8 mouse cellular contexts compared by ENCODE assay signal in genomic region chr7:112427357-112428157, GRCm38 (mm10). TPM values are rescaled to one million over a fixed set of nuclear protein-coding genes. Genes with fewer than 3 reads are reported as not detected.
DNase-seq lines count a peak whose midpoint lies in the region; ATAC-seq and TF ChIP-seq lines count a peak whose summit lies in the region.

Gene Parva, plus strand, starts transcription at chr7:112427505.

- H3K4me2 ChIP-seq in forebrain, embryonic 14.5 days (ENCODE audit: low read length), result peak within 1 kb of the TSS; percentile 87
- peak within 1 kb of the TSS; percentile 91 for H3K4me2 ChIP-seq in heart, embryonic 15.5 days
- H3K4me2 ChIP-seq in liver, embryonic 15.5 days, result peak within 1 kb of the TSS; percentile 58

- peak; percentile 85 for ATAC-seq in forebrain, embryonic 14.5 days
- peak; percentile 91 for ATAC-seq in heart, embryonic 15.5 days (replicated peaks; ENCODE audit: insufficient number of reproducible peaks, insufficient read depth, low FRiP score, low read depth)
- peak; percentile 56; the same call in 1 of the 2 replicates for ATAC-seq in liver, embryonic 15.5 days (ENCODE audit: insufficient read depth)

- H3K9me3 ChIP-seq in E14TG2a.4 (ENCODE audit: low read length), result no peaks in the 10 kb centered on the region
- no peaks in the 10 kb centered on the region for H3K9me3 ChIP-seq in forebrain, embryonic 14.5 days (replicated peaks; ENCODE audit: control insufficient read depth, low read length)
- H3K9me3 ChIP-seq in heart, embryonic 15.5 days (replicated peaks), result no peaks in the 10 kb centered on the region
- H3K9me3 ChIP-seq in liver, embryonic 15.5 days (replicated peaks), result no peaks in the 10 kb centered on the region

- H3K4me3 ChIP-seq in E14TG2a.4 (replicated peaks; ENCODE audit: low read length), result peak within 1 kb of the TSS; percentile 80
- peak within 1 kb of the TSS; percentile 90 for H3K4me3 ChIP-seq in brown adipose tissue, adult 24 weeks (ENCODE audit: insufficient read depth, low read depth, low read length)
- H3K4me3 ChIP-seq in forebrain, embryonic 14.5 days (ENCODE audit: low read depth, low read length), result peak within 1 kb of the TSS; percentile 63
- H3K4me3 ChIP-seq in heart, embryonic 15.5 days, result peak within 1 kb of the TSS; percentile 77
- H3K4me3 ChIP-seq in liver, embryonic 15.5 days (replicated peaks), result peak within 1 kb of the TSS; percentile 57

- H3K27ac ChIP-seq in brown adipose tissue, adult 24 weeks (replicated peaks; ENCODE audit: low read depth, low read length), result peak within 1 kb of the TSS; percentile 92
- H3K27ac ChIP-seq in forebrain, embryonic 14.5 days (ENCODE audit: low read depth, low read length), result peak within 1 kb of the TSS; percentile 88
- peak within 1 kb of the TSS; percentile 99 for H3K27ac ChIP-seq in heart, embryonic 15.5 days
- peak within 1 kb of the TSS; percentile 61; the same call in 1 of the 2 replicates for H3K27ac ChIP-seq in liver, embryonic 15.5 days (replicated peaks)

- peaks cover 9% of the 10 kb centered on the region for H3K4me1 ChIP-seq in E14TG2a.4 (replicated peaks; ENCODE audit: low read depth, low read length)
- H3K4me1 ChIP-seq in brown adipose tissue, adult 24 weeks (ENCODE audit: control insufficient read depth, insufficient read depth, insufficient read length, low read length), result no peaks in the 10 kb centered on the region; the same call in none of the 2 replicates
- peaks cover 2% of the 10 kb centered on the region; the same call in 1 of the 2 replicates for H3K4me1 ChIP-seq in forebrain, embryonic 14.5 days (ENCODE audit: control insufficient read depth, insufficient read depth, low read length)
- H3K4me1 ChIP-seq in heart, embryonic 15.5 days (replicated peaks), result peaks cover 21% of the 10 kb centered on the region
- no peaks in the 10 kb centered on the region for H3K4me1 ChIP-seq in liver, embryonic 15.5 days (replicated peaks)

- H3K9ac ChIP-seq in forebrain, embryonic 14.5 days (ENCODE audit: low read length), result peak within 1 kb of the TSS; percentile 83
- H3K9ac ChIP-seq in heart, embryonic 15.5 days, result peak within 1 kb of the TSS; percentile 97
- H3K9ac ChIP-seq in liver, embryonic 15.5 days, result peak within 1 kb of the TSS; percentile 46

- no peaks in the 10 kb centered on the region for H3K36me3 ChIP-seq in E14TG2a.4 (ENCODE audit: insufficient read depth, low read length)
- no peaks in the 10 kb centered on the region for H3K36me3 ChIP-seq in forebrain, embryonic 14.5 days (ENCODE audit: control insufficient read depth, insufficient read depth, low read length)
- H3K36me3 ChIP-seq in heart, embryonic 15.5 days, result no peaks in the 10 kb centered on the region
- H3K36me3 ChIP-seq in liver, embryonic 15.5 days (replicated peaks), result no peaks in the 10 kb centered on the region

- peak; percentile 78 for DNase-seq in forebrain, embryonic 14.5 days (ENCODE audit: low spot score)
- peak; percentile 80 to 90 for DNase-seq in kidney, postnatal 25 days
- peak; percentile 66 for DNase-seq in ovary, postnatal 14 days (ENCODE audit: low spot score)
- no peak for DNase-seq in c-Kit-positive CD71-positive TER-119-positive erythroid progenitor cells, embryonic 14.5 days (ENCODE audit: low spot score)

- WGBS in forebrain, embryonic 14.5 days, result 3% methylated on average over 48 of the region's 49 CpGs
- WGBS in heart, embryonic 15.5 days, result 1% methylated on average over 49 of the region's 49 CpGs
- WGBS in liver, embryonic 15.5 days (ENCODE audit: insufficient replicate concordance), result 3% methylated on average over 49 of the region's 49 CpGs

- H3K27me3 ChIP-seq in E14TG2a.4 (ENCODE audit: insufficient read depth, low read length), result peaks cover 46% of the 10 kb centered on the region
- no peaks in the 10 kb centered on the region for H3K27me3 ChIP-seq in forebrain, embryonic 14.5 days (replicated peaks; ENCODE audit: control insufficient read depth, insufficient read depth, low read length)
- no peaks in the 10 kb centered on the region for H3K27me3 ChIP-seq in heart, embryonic 15.5 days
- H3K27me3 ChIP-seq in liver, embryonic 15.5 days, result peaks cover 24% of the 10 kb centered on the region

- TF ChIP-seq CTCF in E14TG2a.4 (conservative IDR thresholded peaks at IDR 0.05; ENCODE audit: low read length), result no peak

RNA-seq across cellular contexts. Expression of gene Parva, which starts in this region (rescaled TPM):
- polyA plus RNA-seq in brown adipose tissue, adult 24 weeks (2012; ENCODE audit: insufficient read depth, insufficient read length, missing spikeins), result 28.3 and 32.1 TPM in 2 replicates
- polyA plus RNA-seq in forebrain, embryonic 14.5 days (2014; fragmentation: Nextera tagmentation; extraction: Ambion mirVana), result 17.4 and 22.2 TPM in 2 replicates
- 74.6 and 83.2 TPM in 2 replicates for polyA plus RNA-seq in heart, embryonic 15.5 days (2015; fragmentation: Nextera tagmentation; extraction: Ambion mirVana)
- 7.4 and 7.8 TPM in 2 replicates for polyA plus RNA-seq in liver, embryonic 15.5 days (2015; fragmentation: Nextera tagmentation; extraction: Ambion mirVana)

Comparison
In these comparisons a context has a peak if more than half of its experiments do, and no peak if none do; other contexts are left out.
1. H3K9ac ChIP-seq: peak in every context shown above with its lines; median percentile 97 in heart, embryonic 15.5 days; 83 in forebrain, embryonic 14.5 days; 46 in liver, embryonic 15.5 days.